Mouse (Mus musculus) cortical plate, adult 2 months (tissue): Measurements from ENCODE around the gene Myof.

Experiments used
- CTCF ChIP-seq: fragments of 200-500 bp; IDR thresholded peaks from 2 replicates; pipeline ENCODE4 v1.5.1; 2011; ENCODE audit warnings: mild to moderate bottlenecking, control low read depth, low read length; ENCODE audit not compliant: insufficient read depth; ENCODE audit errors: extremely low read depth
- POLR2A ChIP-seq: fragments of 200-500 bp; IDR thresholded peaks from 2 replicates; pipeline ENCODE4 v1.6.1; 2011; ENCODE audit warnings: mild to moderate bottlenecking, low read length, control low read depth; ENCODE audit not compliant: insufficient read depth; ENCODE audit errors: extremely low read depth

DNA sequence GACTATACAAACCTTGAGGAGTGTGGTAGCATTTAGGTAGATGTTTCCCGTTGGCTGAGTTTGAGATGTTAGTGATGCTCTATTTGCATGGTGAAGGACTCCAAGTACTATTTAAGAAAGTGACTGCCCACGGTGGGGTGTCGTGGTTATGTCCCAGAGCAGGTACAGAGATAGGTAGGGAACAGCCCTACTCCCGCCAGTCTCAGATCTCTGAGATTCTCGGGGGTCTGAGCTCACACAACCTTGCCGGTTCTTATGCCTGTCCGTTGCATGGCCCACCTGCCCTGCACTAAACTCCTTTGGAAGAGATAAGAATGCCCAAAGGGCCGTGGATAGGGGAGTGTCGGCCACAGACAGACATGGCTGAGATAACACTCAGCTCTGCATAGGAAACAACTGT, 12.2 kb downstream of the Myof start:
- TF ChIP-seq CTCF = no peak
- TF ChIP-seq POLR2A = no peak
